Mouse (Mus musculus) c-Kit-positive CD71-positive TER-119-positive erythroid progenitor cells, embryonic 14.5 days (primary cell): ENCODE measurements around the gene Cdan1.
"Not testable (repeated sequence)": the region's sequence is repeated elsewhere in the genome, so short reads cannot be mapped to it uniquely, and the experiment has no call there.

Experiments used
- DNase-seq: peaks from one replicate; pipeline ENCODE4 v3.0.0-alpha.2; 2013; ENCODE audit warnings: low spot score

The Cdan1 gene

DNA sequence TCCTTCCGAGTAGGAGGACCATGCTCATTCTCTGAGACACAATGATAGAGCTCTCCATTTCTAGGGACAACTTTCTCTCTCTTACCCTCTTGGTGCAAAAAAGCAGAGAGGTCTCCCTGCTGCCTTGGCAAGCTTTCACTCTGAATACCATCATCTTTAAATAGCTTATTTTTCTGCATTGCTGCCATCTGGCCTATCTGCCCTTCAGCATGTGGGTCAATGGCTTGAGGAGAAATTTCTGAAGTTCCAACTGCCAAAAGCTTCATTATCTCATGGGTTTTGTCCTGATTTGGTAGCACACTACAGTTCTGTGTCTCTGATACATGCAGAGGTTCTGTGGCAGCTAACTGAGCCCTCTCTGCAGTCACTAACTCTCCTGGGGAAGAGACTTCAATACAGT lies 104.4 kb downstream of the Cdan1 start:
- no peak for DNase-seq

DNA sequence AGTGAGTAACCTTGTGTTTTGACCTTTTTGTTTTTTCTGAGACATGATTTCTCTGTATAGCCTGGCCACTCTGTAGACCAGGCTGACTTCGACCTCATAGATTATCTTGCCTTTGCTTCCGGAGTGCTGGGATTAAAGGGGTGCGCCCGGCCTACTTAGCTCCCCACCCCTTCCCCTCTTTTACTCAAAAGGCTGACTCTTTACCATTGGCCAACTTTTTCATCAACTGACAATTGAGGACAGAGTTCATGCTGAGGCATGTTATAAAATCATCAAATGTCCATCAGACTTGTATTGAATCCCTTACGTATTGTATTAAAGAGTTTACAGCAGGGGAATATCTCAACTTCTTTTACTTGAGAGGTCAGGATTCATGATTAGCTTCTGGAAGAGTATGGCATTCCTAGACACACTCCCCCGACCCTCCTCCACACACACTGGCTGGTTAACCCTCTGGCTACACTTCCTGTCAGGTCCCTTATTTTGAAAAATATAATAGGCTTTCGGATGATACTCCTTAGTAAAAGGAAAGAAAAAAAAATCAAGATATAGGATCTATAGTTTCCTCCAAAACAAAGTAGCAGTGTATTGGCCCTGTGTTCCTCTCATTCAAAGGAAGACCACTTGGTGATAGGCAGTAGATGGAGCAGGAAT lies 117.9 kb downstream of the Cdan1 start:
- DNase-seq, result no peak

DNA sequence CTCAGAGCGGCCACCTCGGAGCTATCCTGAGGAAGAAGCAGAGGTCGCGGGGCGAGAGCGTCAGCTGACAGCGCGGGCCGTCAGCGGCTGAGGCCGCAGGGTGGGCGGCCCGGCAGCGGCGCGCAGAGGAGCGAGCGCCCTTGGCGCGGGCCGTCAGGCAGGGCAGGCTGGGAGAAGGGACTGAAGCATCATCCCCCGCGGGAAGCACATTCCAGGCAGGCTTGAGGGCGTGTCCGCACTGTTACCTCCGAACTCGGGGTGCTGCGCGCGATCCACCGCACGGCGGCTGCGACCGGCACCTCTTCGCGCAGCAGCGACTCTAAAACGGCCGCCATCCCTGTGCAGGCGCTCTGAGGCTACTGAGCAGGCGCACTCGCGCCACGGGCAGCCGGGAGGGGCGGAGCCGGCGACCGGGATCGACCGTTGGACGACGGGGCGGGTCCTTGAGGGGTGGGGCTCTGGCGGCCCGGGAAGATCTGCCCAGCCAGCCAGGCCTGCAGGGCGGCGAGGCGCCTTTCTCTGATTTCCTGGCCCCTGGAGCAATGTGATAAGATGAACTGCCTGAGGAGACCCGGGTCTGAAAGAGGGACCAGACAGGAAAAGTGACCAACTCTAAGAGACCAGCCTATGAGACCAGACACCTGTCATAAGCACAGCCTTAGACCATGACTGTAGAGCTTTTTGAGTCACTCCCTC lies 118.6 kb downstream of the Cdan1 start:
- DNase-seq, result peak; percentile 93

DNA sequence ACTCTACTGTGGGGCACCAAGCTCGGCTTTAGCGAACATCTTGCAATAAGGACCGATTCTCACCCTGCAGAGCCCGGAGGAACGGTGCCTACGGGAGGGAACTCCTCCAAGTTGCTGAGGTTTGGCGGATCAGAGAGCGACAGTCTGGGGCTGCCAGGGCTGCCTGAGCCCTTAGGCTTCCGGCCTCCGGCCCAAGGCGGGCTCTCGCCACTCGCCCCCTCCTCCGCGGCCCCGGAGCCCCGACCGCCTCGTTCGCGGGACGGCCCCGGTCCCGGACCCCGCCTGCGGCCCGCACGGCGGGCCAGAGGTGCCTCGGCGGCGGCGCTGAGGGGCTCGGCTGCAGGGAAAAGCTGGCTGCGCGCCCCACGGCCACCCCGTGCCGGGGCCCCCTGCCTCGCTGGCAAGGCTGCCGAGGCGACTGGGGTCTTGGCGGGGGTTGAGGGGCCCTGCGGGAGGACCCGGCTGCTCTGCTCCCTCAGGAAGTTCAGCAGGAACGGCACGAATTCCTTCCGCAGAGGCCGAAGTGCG lies 119.2 kb downstream of the Cdan1 start:
- peak; percentile 34 for DNase-seq

DNA sequence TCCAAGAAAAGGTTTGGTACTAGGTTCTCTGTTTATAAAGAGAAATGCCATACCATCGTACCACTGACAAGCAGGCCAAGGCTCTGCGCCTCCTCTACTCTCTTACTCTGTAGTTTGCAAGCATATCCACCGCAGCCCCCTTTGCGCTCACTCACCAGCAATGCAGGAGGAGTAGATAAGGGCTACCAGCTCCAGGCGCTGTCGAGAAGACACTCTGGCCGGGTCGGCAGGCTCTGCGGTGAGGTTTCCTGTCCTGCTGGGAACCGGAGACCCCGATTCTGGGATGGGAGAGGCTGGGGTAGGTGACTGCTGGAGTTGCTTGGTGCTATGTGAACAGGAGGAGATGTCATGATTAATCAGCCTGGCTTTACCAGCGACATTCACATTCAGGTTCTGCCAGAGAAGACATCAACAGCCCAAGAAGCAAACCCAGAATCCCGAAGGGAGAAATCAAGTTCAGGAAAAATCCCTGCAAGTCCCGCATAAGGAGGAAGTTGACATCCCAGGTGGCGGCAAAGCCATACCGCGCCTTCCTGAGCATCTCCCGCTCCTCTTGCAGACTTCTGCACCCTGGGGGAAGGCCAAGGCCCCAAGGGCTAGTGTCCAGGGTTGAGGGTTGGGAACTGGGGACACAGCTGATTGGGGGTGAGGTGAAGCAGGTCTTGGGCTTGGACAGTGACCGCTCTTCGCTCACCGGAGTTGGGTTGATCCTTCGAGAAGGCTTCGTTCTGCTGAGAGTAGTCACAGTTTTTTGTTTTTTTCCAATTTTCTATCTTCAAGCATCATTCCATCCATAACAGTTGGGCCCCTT lies 119.9 kb downstream of the Cdan1 start:
- peak; percentile 52 for DNase-seq

- no peak for DNase-seq
Observed at GRCm38 (mm10) chr2:120724176-120724575, 125.8 kb downstream of the Cdan1 start.

- no peak for DNase-seq
Observed at GRCm38 (mm10) chr2:120723621-120724020, 126.3 kb downstream of the Cdan1 start.

DNA sequence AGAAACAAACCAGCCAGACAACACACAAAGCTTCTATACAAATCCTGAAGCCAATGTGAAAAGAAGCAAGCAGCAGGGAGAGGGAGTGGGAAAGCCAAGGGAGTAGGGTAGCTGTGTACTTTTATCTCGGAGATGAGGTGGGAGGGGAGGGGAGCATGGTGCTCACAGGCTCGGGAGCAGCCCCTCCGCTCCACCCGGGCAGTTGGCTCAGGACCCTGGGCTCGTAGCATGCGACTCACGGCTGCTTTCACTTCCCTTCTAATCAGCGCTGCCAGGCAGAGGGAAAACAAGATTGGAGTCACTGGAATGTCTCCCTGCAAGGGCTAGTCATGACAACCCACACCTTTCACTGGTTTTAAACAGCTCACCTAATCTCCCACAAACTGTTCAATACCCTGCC lies 127.4 kb downstream of the Cdan1 start:
- no peak for DNase-seq

- no peak for DNase-seq
Observed at GRCm38 (mm10) chr2:120721911-120722310, 128.0 kb downstream of the Cdan1 start.

DNA sequence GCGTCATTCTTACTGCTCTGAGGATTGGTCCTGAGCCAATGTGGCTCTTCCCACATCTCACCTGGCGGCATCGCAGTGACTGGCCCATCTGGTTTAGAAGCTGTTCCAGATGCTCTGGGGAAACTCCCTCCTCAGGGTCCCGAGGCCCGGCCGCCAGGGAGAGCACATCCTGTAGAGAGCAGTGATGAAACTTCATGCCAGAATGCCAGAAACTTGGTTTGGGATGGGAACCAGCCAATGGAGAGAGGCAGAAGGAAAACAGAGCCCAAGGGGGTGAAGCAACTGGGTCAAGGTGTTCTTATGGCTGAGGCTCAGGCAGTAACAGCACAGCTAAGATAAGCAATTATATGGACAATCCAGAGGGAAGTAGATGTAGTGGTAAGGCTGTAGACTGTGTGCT lies 129.1 kb downstream of the Cdan1 start:
- no peak for DNase-seq

DNA sequence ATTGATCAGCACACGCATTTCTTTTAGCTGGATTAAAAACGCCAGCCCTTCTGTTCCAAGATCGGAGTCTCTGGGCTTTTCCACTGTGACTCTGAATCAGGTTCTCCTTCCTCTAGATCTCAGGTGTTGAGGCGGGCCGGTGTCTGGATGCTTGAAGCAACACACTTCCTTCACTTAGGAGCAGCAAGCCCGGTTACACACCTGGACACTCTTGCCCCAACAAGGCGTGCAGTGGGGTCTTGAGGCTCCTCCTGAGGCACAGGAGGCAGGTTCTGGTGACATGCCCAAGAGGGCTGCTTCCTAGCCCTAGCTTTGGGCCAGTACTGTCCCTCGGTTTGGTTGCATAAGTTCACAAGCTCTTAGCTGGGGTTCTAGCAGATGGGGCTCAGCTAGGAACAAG lies 131.4 kb downstream of the Cdan1 start:
- DNase-seq, result no peak

GRCm38 (mm10) chr2:120713441-120713840 lies 136.5 kb downstream of the Cdan1 start:
- no peak for DNase-seq

GRCm38 (mm10) chr2:120710948-120711347 lies 139.0 kb downstream of the Cdan1 start:
- no peak for DNase-seq

- DNase-seq, result no peak
Observed at GRCm38 (mm10) chr2:120710154-120710553, 139.8 kb downstream of the Cdan1 start.

DNA sequence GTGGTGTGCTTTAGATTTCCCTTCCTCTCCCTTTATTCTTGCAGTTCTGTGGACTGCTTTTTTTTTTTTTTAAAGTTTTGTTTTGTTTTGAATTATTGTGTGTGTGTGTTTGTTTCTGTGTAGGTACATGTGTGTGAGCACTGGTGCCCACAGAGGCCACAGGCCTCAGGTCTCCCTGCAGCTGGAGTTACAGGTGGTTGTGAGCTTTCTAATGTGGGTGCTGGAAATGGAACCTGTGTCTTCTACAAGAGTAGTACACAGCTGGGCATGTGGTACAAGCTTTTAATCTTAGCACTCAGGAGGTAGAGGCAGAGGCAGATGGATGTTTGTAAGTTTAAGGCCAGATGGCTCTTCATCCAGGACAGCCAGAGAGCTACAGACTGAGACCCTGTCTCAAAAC lies 142.9 kb downstream of the Cdan1 start:
- no peak for DNase-seq

DNA sequence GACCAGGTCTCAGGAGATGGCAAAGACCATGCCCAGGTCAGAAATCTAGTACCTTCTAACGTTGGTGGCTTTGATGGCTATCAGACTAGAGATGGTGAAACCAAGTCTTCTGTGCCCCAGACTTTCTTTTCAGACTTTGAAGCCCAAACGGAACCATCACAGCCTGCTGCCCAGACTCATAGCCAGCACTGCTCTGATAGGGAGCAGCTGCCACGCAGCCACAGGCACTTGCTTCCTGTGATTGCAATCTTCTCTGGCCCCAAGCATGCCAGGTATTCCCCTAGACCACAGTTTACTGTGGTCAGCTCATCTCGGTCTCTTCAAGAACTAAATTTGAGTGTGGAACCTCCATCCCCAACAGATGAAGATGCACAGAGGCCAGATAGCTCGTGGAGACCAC lies 147.3 kb downstream of the Cdan1 start:
- no peak for DNase-seq

DNA sequence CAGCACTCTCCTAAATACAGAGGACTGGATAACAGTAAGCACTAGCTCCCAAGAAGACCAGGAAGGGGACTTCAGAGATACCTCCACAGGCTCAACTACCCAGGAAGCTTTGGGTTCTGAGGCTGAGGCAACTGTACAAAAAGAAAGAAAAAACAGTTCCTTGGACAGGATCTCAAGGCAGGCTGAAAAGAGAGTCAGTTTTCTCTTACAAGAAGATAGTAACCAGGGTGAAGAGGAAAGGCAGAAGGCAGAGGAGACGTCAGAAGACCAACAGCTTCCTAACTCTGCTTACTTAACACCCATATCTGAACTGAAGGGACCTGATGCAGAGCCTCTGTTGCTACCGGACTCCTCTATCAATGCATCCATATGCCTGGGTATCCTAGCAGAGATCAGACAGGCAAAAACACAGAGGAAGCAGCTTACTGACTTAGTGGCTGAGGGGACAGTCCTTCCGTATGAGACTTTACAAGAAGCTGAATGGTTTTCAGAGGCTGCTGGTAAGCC lies 149.5 kb downstream of the Cdan1 start:
- no peak for DNase-seq

DNA sequence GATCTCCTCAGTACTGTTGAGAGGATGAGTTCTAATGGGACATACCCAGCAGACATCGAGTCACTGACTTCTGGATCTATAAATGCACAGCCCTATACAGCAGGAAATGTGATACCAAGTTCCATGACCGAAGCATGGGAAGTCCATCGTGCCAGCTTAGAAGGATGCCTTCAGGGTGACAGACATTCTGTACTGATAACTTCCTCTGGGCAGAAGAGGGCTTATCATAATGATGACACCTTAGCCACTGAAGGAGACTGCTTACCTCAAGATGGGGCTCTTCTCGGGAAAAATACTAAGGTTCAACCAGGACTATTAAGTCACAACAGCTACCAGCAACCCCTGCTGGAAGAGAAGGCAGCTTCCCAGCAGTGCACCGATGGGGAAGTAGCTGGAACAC lies 152.2 kb downstream of the Cdan1 start:
- peak; percentile 50 for DNase-seq

DNA sequence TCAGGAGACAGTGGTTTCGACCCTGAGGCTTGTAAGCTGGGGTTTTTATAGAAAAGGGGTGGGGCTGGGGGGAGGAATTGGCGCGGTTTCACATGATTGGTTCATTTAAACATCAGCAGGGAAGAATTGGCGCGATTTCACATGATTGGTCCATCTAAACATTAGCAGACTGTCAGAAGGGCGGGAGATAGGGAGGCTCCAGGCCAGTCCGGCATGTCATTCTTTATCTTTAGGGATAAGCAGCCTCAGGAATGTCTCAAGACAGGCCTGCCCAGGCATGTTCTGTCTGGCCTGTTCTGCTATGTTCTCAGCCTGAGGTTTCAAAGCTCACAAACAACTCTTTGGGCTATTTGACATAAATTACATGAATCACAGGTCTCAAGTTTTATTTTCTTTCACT lies 168.8 kb downstream of the Cdan1 start:
- not testable (repeated sequence) for DNase-seq

- DNase-seq, result no peak
Observed at GRCm38 (mm10) chr2:120670253-120670652, 179.7 kb downstream of the Cdan1 start.

GRCm38 (mm10) chr2:120667446-120667845 lies 182.5 kb downstream of the Cdan1 start:
- DNase-seq, result no peak
